Mouse (Mus musculus): ENCODE results near the gene Hdac4.

Gene Hdac4

DNA sequence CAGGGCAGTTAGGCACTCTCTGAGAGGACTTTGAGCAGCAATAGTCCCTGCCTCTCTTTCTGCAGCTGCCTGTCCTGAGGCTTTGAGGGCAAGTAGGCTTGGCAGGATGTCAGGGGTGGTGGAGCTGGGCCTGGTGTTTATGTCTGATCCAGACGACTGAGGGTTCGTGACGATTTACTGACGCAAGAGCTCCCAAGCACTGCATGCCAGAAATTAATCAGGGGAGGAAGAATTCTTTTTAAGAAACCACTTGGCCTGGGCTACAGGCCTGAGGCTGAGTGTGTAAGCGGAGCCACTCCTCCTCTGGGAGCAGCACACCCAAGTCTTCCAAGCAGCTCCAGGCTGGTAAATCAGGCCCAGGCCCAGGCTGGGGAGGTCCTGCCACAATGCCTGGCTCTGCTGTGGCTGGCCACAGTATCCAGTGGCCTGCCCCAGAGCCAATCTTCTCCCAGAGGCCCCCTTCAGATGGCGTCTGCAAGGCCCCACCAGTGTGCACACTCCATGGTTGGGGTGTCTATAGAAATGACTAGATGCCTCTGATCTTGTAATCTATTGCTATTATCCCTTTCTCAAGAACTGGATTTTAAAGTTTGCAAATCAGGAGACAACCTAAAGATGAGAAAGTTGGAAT, 64.9 kb downstream of the Hdac4 start:
- DNase-seq (ENCODE audit: low spot score), result peak; percentile 62

DNA sequence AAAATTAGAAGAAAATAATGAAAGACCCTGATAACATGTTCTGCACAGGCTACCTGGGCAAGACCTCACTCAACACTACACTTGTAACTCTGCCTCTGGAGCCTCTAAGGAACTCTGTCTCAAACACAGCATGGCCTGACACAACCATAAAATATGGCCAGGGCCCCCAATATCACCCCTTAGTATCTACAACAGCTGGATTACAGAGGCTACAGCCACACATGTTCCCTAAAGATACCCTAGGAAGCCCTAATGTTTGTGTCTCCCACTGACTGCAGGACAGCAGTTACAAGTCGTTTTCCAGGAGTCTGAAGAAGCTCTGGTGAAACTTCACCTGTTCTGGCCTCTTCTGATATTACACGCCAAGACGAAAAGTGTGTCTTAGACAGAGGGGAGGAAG, 65.7 kb downstream of the Hdac4 start:
- no peak for DNase-seq (ENCODE audit: low spot score)

DNA sequence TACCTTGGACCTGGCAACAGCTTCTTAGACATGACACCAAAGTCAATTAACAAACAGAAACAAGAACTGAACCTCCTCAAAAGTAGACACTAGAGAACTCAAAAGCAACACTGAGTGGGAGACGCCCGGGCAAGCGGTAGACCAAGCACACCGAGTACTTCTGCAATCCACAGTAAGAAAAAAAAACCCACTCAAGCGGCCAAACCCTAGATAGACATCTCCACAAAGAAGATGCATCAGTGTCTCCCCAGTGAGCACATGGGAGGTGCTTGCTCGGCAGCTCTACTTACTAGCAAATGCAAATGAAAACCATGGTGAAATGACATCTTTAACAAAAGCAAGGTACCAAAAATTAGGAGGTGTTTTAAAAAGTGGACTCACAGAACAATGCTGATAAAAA, 67.7 kb downstream of the Hdac4 start:
- DNase-seq (ENCODE audit: low spot score), result no peak

DNA sequence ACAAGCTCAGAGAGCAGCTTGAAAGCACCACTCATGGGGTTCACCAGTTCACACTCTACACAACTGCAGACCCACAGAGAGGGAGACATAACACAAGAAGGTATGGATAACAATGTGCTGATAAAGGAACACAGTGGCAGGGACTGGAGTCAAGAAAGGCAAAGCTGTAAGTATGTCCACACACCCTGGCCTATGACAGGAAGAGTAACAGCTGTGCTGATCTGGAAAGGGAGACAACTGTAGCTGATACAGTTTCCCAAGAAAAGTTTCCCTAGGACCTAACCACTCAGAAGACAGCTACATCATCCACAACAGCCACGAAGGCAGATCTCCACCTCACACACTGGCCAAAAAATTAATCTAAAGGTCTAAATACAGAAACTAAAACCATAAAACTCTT, 68.1 kb downstream of the Hdac4 start:
- no peak for DNase-seq (ENCODE audit: low spot score)

DNA sequence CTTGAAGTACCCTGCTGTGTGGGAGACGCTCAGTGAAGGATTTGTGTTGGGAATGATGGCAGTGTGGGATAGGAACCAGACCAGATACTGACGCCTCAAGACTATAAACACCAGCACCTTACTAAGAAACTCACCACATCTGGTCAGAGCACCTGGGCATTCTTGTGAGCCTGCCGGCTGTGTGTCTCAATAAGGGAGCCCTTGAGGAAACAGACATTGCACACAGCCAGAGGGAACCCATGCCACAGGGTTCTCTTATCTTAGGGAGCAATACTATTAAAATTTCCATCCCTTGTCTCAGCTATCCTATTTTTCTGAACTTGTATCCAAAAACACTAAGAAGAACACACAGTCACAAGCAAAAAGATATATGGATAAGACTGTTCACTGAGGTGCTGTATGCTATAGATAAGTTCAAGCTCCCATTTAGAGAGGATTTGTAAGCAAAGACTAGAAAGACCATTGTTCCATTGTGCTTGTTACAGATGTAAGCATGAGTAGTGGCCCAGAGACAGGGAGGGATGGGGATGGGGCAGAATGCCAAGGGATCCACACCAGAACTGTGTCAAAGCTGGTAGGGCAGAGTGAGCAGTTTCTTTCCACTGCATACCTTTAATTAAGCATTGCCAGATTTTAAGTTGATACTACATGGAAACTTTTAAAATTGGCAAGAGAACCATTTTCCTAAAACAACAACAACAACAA, 70.8 kb downstream of the Hdac4 start:
- no peak for DNase-seq (ENCODE audit: low spot score)

DNA sequence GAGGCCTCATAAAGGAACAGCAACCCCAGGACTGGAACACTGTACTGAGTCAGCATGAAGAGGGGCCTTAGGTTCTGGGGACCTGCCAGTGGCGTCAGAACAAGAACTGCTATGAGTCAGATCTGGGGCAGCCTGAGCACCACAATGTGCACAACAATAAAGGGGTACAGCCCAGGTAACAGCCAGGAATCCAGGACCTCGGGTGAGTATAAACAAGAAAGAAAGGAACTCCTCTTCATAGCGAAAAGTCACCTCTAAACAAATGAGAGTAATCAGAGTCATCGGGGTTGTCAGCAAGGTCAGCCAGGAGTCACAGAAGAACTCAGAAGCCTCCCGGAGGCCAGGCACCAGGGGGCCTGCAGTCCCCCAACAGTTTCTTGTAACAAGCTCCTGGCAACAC, 76.2 kb downstream of the Hdac4 start:
- peak; percentile 18 for DNase-seq (ENCODE audit: low spot score)

DNA sequence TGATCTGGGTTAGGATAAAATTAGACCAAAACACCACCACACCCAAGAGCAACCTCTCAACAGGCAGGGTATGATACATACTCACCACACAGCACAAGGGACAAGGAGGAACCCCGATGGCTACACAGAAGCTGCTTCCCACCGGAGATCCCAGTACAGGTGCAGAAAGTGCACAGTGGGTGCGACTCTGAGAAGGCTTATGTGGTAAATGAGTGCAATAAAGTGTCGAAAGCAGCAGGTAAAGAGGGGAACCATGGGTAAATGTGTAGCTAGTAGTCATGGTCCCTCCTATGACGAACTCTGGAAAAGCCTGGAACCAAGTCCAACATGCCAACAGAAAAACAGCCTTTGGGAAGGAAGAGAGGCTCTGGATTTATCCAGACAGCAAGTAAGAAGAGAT, 77.9 kb downstream of the Hdac4 start:
- no peak for DNase-seq (ENCODE audit: low spot score)

DNA sequence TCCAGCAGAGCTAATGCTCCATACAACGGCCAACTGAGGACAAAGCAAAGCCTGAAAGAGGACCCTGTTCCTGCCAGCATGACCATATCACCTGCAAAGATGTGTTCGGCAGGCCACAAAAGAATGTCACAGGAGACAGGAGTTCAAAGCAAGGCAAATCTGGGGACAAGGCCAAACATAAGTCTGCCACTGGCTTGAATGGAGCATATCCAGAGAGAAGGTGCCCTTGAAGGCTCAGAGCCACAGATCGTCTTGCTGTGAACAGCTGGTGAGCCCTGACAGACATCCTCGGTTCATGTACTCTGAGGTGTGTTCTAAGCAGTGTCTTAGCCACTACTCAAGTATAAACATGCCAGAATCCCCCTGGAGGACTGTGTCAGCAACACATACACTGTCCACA, 79.3 kb downstream of the Hdac4 start:
- DNase-seq (ENCODE audit: low spot score), result no peak

DNA sequence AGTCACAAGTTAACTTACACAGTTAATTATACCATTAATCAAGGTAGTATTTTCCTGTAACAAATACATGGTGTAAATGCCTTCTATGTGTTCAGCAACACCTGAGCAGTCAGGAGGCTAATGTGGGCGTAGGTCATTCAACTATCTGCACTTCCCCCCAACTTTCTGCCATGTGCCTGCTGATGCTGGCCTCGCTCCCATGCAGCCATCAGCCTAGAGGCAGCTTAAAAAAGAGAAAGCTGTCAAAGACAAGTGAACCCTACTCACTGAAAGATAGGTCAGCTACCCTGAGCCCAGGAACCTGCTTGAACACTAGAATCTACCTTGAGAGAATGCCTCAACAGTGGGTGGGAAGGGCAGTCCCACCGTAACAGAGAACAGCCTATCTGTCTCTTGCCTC, 81.4 kb downstream of the Hdac4 start:
- no peak for DNase-seq (ENCODE audit: low spot score)

DNA sequence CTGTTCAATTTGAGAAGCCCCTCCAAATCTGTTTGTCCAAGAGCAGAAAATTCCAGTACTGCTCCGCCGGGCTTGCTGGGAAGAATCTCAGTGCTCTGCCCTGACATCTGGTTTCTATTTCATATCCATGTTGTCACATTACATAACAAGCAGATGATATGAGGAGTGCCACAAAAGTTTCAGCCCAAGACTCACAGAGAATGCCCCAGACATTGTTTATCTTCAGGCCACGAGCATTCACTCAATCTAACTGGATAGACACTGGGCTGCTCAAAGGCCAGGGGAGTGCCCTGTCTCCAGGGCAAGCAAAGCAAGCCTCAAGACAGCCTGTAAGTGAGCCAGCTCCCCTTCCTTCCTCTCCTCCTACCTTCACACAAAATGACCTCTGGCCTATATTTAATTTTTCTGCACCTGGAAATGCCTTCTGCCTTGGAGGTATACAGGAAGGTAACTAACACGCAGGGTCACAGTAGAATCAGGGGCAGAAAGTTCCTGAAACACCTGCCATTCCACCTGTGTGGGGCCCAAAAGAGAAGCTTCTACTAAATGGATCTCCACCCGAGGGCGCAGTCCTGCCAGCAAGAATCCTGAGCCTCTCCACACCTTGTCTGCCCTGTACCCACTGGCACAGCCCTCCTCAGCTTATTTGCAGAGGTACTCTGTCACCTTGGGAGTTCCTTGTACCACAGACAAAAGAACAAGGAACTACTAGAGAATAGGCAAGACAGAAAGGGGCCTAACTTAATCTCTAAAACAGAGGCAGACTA, 82.1 kb downstream of the Hdac4 start:
- peak; percentile 18 for DNase-seq (ENCODE audit: low spot score)

DNA sequence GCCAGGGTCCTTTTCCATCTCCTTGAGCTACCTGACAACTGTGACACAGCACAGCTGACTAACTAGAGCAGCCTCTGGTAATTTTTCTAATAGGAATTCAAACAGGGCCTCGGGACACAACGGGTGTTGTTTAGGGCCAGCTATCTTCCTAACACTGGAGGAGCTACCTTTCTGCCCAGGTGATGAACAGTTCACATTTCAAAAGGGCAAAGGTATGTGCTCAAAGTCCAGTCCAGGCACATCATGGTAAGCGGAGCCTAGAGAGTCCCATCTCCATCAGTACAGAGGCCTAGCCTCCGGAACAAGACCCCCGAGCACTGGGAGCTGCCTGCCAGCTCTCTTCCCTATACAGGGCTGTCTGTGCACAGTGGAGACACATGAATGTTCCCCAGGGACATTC, 82.9 kb downstream of the Hdac4 start:
- DNase-seq (ENCODE audit: low spot score), result no peak

DNA sequence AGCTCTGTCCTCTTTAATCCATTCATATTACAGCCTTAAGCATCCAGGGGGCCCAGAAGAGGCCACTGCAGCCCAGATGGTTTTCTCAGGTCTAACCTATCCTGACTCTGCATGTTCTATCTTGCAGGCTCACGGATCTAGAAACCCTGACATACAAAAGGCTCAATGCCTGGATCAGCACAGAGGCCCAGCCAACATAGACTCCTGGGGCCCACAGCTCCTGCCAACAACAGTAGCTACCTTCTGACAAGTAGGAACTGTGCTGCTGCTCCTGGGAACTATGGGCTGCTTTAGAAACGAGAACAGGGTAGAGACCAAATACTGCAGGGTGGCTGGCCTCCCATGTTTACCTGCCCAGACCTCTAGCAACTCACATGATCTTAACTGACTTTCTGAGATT, 83.9 kb downstream of the Hdac4 start:
- DNase-seq (ENCODE audit: low spot score), result no peak

DNA sequence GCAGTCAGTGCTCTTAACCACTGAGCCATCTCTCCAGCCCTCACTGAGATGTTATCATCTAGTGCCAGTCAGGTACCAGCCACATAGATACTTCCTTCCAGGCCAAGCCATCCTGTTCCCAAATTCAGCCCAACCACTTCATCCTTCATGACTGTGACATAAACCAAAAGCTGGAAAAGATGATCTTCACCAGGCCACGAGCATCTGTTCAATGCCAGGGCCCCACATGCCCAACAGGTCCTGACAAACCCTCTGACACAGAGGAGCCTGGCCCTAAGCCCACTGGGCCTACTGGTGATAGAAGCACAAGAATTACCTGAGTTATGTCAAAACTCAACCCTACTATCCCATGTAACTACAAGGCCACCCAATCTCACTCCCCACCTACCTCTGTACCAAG, 84.5 kb downstream of the Hdac4 start:
- no peak for DNase-seq (ENCODE audit: low spot score)

DNA sequence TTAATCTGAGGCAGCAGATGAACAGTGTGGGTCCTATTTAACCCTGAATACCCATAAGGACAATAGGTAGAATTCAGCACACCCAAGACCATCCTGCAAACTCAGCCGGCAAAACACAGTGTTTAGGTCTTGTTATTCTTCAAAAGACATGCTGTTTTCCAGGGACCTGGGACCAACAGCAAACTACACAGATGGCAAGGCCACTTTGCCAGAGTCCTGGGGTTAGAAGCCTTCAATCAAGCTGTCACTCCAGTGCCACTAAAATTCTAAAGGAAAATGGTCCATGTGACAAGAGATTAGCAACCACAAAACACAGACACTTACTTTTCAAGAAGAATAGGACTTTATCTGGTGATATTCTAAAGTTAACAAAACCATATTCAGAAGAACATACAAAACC, 86.3 kb downstream of the Hdac4 start:
- no peak for DNase-seq (ENCODE audit: low spot score)

DNA sequence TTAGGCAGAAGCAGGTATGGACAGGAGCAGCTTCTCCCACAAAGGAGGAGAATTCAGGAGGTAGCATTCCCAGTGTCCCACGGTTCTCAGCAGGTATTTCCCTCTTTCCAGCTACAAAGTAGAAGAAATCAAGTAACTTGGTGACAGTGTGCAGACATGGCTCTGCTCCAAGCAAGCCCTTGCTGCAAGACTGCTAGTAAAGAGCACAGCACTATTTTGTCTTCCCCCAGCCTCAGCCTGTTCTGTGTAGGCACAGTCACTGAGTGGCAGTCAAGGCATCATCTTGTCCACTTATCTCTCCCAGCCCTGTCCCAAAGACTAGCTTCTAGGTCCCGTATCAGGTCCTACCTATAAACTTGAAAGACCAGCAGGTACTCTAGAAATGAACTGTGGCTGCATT, 86.9 kb downstream of the Hdac4 start:
- DNase-seq (ENCODE audit: low spot score), result no peak

DNA sequence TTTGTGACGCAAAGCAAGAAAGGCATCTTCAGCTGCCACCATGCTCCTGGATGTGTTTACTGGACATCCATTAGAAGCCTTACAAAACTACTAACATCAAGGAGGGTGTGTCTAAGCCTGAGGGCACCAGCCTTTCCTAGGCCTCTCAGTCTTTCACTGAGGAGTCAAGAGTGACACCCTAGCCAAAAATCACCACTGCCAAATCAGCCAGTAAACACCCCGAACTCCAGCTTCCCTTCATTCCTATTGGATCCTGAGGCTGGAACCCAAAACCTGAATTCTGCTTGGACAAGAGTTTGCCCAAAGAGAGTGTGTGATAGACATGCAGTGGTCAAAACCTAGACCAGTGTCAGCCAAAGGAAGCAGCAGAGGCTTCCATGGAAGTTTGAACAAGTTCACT, 87.5 kb downstream of the Hdac4 start:
- DNase-seq (ENCODE audit: low spot score), result no peak

DNA sequence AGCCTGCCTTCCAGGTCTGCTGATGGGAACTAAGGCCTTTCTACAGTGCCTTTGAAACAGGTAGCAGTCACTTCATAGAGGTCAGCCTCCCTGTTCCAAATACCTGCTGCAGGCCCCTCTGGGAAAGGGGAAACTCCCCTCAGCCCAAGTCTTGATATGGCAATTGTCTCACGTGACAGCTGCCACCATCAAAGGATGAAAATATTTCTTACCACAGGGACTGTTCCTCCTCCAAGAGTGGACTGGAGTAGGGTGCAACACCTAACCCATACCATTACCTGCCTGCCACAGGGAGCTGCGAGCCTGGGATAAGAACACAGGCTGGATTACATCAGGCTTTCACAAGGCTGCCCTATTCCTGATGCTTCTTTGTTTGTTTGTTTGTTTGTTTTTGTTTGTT, 88.0 kb downstream of the Hdac4 start:
- no peak for DNase-seq (ENCODE audit: low spot score)

DNA sequence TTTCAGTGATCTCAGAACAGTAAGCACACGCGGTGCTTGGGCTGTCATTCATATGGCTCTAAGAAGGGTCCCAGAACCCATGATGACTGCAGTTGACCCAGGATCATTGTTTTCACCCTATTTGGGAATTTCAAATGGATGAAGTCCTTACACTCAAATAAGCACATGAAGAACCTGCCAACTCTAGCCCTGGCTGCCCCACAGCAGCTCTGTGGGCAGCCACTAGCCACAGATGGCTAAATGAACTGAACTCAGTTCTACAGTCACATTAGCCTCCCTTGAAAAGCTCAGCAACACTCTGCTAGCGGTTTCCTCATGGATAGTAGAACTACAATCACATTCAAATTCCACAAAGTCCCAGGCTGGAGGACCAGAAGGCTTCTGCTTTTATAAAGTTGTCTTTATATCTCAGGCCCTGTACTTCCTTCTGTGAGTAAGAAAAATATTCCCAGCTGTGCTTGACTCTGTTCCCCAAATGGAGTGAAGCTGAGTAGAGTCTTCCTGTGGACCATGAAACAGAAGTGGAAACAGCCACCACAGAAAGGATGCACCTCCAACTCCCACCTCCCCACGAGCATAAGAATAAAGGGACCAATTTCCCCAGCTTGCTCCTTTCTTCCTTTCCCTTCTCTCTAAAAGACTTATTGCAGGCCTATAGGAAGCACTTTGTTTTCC, 88.9 kb downstream of the Hdac4 start:
- no peak for DNase-seq (ENCODE audit: low spot score)

DNA sequence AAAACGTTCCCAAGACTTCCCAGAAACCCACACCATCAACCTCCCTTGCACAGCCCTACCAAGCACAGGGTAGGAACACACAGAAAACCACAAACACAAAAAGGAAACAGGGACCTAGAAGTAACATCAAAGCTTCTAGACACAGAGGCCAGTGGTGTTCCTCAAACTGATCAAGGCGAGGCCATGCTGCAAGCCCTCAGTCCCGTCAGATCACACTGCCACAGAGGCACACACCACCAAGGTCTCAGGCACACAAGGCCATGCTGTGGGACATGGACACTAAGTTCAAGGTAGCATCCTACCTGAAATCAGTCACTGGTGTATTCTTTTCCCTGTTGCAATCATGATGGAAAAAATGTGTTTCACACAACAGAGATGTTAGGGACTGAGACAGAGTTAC, 90.8 kb downstream of the Hdac4 start:
- no peak for DNase-seq (ENCODE audit: low spot score)

DNA sequence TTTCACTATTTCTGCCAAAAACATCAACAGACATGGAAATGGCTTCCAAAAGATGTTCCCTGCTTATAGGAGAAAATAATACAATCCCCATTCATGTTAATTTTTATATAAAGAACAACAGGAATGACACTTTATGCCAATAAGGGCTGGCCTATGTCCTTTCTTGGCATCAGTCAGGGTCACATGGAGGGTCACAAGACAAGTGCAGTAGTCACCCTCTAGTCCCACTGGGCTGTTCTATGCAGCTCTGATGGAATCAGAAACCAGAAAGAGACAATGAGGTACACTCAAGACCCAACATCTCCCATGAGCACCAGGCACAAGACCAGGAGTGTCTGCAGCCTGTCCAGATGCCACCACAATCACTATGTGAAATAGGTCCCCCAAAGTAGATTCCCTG, 91.5 kb downstream of the Hdac4 start:
- no peak for DNase-seq (ENCODE audit: low spot score)

DNA sequence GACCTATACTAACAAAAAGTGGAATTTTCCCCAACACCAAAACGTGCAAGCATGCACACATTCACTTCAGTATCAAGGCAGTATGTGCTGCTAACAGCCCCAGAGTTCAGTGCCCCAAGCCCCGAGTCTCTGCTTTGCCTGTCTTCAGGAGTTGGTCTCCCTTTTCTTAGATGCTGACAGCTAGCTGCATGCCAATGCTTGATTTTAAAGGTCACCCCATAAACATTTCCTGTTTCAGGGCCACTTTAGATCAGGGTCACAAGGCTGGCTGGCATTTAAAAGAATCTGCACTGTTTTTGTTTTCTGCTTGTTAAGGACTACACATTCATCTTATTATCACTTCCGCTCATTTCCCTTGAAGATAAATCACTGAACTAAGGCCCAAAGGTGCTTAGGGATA, 92.1 kb downstream of the Hdac4 start:
- DNase-seq (ENCODE audit: low spot score), result no peak

DNA sequence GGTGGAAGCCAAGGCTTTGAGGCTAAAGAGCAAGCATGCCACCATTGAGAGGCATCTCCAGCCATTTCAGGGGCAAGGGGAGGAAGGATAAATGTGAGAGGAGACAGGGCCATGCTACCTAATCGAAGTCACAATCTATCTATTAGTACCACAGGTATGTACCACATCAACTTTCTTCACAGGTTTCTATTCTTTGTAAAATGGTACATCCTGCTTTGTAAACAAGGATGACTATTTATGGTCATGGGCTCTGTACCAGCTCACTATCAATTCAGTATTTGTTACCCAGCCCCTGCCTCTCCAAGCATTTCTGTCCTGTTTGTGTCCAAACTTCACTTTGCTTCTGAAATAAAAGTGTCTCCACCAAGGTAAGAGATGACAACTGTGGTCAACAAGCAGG, 92.7 kb downstream of the Hdac4 start:
- no peak for DNase-seq (ENCODE audit: low spot score)

DNA sequence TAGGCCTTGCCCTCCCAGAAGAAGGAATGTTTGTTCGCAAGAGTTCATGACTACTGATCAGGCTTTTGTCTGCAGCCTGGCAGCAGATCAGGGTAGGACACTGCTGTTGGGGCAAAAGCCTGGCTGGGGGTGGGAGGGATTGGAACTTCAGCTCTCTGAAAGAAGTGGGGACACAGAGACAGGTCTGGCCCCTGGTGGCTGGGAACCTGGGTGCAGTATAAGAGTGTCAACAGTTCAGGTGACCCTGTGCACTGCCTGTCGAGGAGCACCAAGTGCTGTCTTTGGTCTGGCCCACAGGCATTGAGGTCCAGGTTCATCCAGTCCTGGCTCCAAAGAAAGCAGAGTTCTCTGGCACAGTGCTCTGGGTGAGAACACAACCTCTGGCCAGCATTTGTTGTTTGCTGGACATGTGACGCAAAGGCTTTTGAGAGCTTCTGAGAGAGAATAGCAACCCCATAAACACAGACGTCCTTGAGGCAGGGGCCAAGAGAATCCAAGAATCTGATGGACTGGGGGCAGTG, 95.1 kb downstream of the Hdac4 start:
- DNase-seq (ENCODE audit: low spot score), result peak; percentile 16

Measured in urinary bladder, postnatal 14 days (tissue).